Comparison of ENCODE assay signal across 24 mouse cellular contexts in genomic region chr13:42238520-42238919, GRCm38 (mm10).
DNase-seq lines count a peak whose midpoint lies in the region; ATAC-seq lines count a peak whose summit lies in the region.
"Had no signal": no experiment of that assay in that cellular context is flagged by ENCODE, and none has a peak within 500 bp of the region (broad histone marks: within the 10 kb centered on the region; RNA-seq: fewer than 3 reads in every experiment).

No protein-coding gene starts in this region.

- DNase-seq in liver: no peak
- DNase-seq in lung, postnatal 14 days: no peak
- peak; percentile 13 for DNase-seq in lung, postnatal 10 days
- DNase-seq in lung, postnatal 36 days: peak; percentile 60
- DNase-seq: adrenal gland, adult 2 months; adrenal gland, postnatal 10 days; adrenal gland, postnatal 25 days; cerebellum, adult 11 months; cerebellum, adult 18-20 months; cerebellum, adult 8-10 months; cerebellum, adult 9-11 months; cerebellum, postnatal 14 days; cerebellum, postnatal 36 days; embryo, embryonic 11 days had no signal

- H3K9me3 ChIP-seq in liver, embryonic 16.5 days (replicated peaks; ENCODE audit: control insufficient read depth, low read length): no peaks in the 10 kb centered on the region
- no peaks in the 10 kb centered on the region for H3K9me3 ChIP-seq in lung, embryonic 16.5 days (ENCODE audit: control insufficient read depth, low read length)
- H3K9me3 ChIP-seq in kidney, embryonic 16.5 days (ENCODE audit: low read length): no peaks in the 10 kb centered on the region
- H3K9me3 ChIP-seq in intestine, embryonic 15.5 days: no peaks in the 10 kb centered on the region
- H3K9me3 ChIP-seq: embryonic facial prominence, embryonic 13.5 days; embryonic facial prominence, embryonic 15.5 days; forebrain, embryonic 10.5 days; forebrain, embryonic 12.5 days had no signal

- no peaks in the 10 kb centered on the region for H3K27me3 ChIP-seq in liver, embryonic 16.5 days (ENCODE audit: control insufficient read depth, insufficient read depth, low read depth, low read length)
- H3K27me3 ChIP-seq in lung, embryonic 16.5 days (ENCODE audit: control insufficient read depth, insufficient read depth, low read depth, low read length): no peaks in the 10 kb centered on the region
- no peaks in the 10 kb centered on the region for H3K27me3 ChIP-seq in kidney, embryonic 16.5 days (ENCODE audit: insufficient read depth, low read length)
- no peaks in the 10 kb centered on the region for H3K27me3 ChIP-seq in intestine, embryonic 15.5 days (replicated peaks)
- H3K27me3 ChIP-seq: embryonic facial prominence, embryonic 13.5 days; embryonic facial prominence, embryonic 15.5 days; forebrain, embryonic 12.5 days had no signal

- H3K4me1 ChIP-seq in liver, embryonic 16.5 days (ENCODE audit: control insufficient read depth, low read depth, low read length): no peaks in the 10 kb centered on the region
- peaks cover 6% of the 10 kb centered on the region; the same call in 1 of the 2 replicates for H3K4me1 ChIP-seq in lung, embryonic 16.5 days (replicated peaks; ENCODE audit: control insufficient read depth, insufficient read depth, low read length)
- no peaks in the 10 kb centered on the region for H3K4me1 ChIP-seq in kidney, embryonic 16.5 days (ENCODE audit: insufficient read depth, low read length)
- H3K4me1 ChIP-seq in intestine, embryonic 15.5 days (replicated peaks): no peaks in the 10 kb centered on the region
- H3K4me1 ChIP-seq: embryonic facial prominence, embryonic 13.5 days; embryonic facial prominence, embryonic 15.5 days had no signal

- WGBS in liver, embryonic 16.5 days (ENCODE audit: insufficient replicate concordance): 54% methylated on average over 3 of the region's 3 CpGs
- WGBS in lung, embryonic 16.5 days: 52% methylated on average over 3 of the region's 3 CpGs
- WGBS in kidney, embryonic 16.5 days: 86% methylated on average over 3 of the region's 3 CpGs
- WGBS in intestine, embryonic 15.5 days: 77% methylated on average over 3 of the region's 3 CpGs

- H3K36me3 ChIP-seq in liver, embryonic 16.5 days (ENCODE audit: control insufficient read depth, insufficient read depth): no peaks in the 10 kb centered on the region
- no peaks in the 10 kb centered on the region for H3K36me3 ChIP-seq in lung, embryonic 16.5 days (ENCODE audit: control insufficient read depth, insufficient read depth, low read length)
- no peaks in the 10 kb centered on the region for H3K36me3 ChIP-seq in kidney, embryonic 16.5 days (ENCODE audit: insufficient read depth, low read length)
- H3K36me3 ChIP-seq in intestine, embryonic 15.5 days: no peaks in the 10 kb centered on the region
- H3K36me3 ChIP-seq: embryonic facial prominence, embryonic 13.5 days; embryonic facial prominence, embryonic 15.5 days; forebrain, embryonic 10.5 days; forebrain, embryonic 12.5 days had no signal

- no peak overlapping the region for H3K4me2 ChIP-seq in liver, embryonic 16.5 days (ENCODE audit: low read depth, low read length)
- no peak overlapping the region for H3K4me2 ChIP-seq in lung, embryonic 16.5 days (ENCODE audit: low read depth, low read length)
- no peak overlapping the region for H3K4me2 ChIP-seq in kidney, embryonic 16.5 days (replicated peaks; ENCODE audit: low read depth, low read length)
- no peak overlapping the region for H3K4me2 ChIP-seq in intestine, embryonic 15.5 days (replicated peaks)
- H3K4me2 ChIP-seq: embryonic facial prominence, embryonic 13.5 days; embryonic facial prominence, embryonic 15.5 days; forebrain, embryonic 12.5 days had no signal

- H3K27ac ChIP-seq in liver, embryonic 16.5 days (ENCODE audit: low read length): no peak overlapping the region
- peak overlapping the region; percentile 77 for H3K27ac ChIP-seq in lung, embryonic 16.5 days (ENCODE audit: low read length)
- no peak overlapping the region for H3K27ac ChIP-seq in kidney, embryonic 16.5 days (ENCODE audit: low read length)
- no peak overlapping the region for H3K27ac ChIP-seq in intestine, embryonic 15.5 days
- H3K27ac ChIP-seq: embryonic facial prominence, embryonic 13.5 days; embryonic facial prominence, embryonic 15.5 days; forebrain, embryonic 10.5 days; forebrain, embryonic 12.5 days had no signal

- no peak overlapping the region for H3K4me3 ChIP-seq in liver, embryonic 16.5 days (ENCODE audit: low read depth, low read length)
- H3K4me3 ChIP-seq in lung, embryonic 16.5 days (ENCODE audit: low read length): no peak overlapping the region
- H3K4me3 ChIP-seq in kidney, embryonic 16.5 days (ENCODE audit: low read length): no peak overlapping the region
- no peak overlapping the region for H3K4me3 ChIP-seq in intestine, embryonic 15.5 days (replicated peaks)
- H3K4me3 ChIP-seq: embryonic facial prominence, embryonic 13.5 days; embryonic facial prominence, embryonic 15.5 days; erythroblast, embryonic 14.5 days; forebrain, embryonic 10.5 days; forebrain, embryonic 12.5 days had no signal

- ATAC-seq in liver, embryonic 16.5 days (ENCODE audit: low read depth): peak; percentile 64
- peak; percentile 78 for ATAC-seq in lung, embryonic 16.5 days (ENCODE audit: low read depth)
- ATAC-seq in kidney, embryonic 16.5 days (ENCODE audit: low FRiP score, low TSS enrichment): no peak
- ATAC-seq in intestine, embryonic 15.5 days: no peak
- ATAC-seq: forebrain, embryonic 14.5 days had no signal

- no peak overlapping the region for H3K9ac ChIP-seq in liver, embryonic 16.5 days (ENCODE audit: low read depth, low read length)
- H3K9ac ChIP-seq in lung, embryonic 16.5 days (ENCODE audit: low read length): no peak overlapping the region
- no peak overlapping the region for H3K9ac ChIP-seq in kidney, embryonic 16.5 days (replicated peaks; ENCODE audit: low read length)
- H3K9ac ChIP-seq in intestine, embryonic 15.5 days: no peak overlapping the region
- H3K9ac ChIP-seq: embryonic facial prominence, embryonic 13.5 days; embryonic facial prominence, embryonic 15.5 days; forebrain, embryonic 12.5 days had no signal

Comparison
In these comparisons a context has a peak if more than half of its experiments do, and no peak if none do; other contexts are left out.
1. DNase-seq: peak in lung, postnatal 10 days (single experiment) and lung, postnatal 36 days (single experiment); none in liver (single experiment) and lung, postnatal 14 days (single experiment).
2. ATAC-seq: peak in liver, embryonic 16.5 days (single experiment) and lung, embryonic 16.5 days (single experiment); none in kidney, embryonic 16.5 days (single experiment) and intestine, embryonic 15.5 days (single experiment).